Mouse (Mus musculus) kidney, postnatal 0 days (tissue): ENCODE measurements around the gene Il2rb. TPM values are rescaled to one million over a fixed set of nuclear protein-coding genes. Genes with fewer than 3 reads are reported as not detected.

ENCODE experiments used
- ATAC-seq: fragments of 200-750 bp; cut with Nextera tagmentation; replicated peaks from 2 replicates; pipeline ENCODE4 v1.8.0; 2017; ENCODE audit warnings: low read depth, moderate number of reproducible peaks, moderate TSS enrichment, moderate library complexity; ENCODE audit not compliant: low FRiP score
- DNase-seq: peaks from one replicate; pipeline ENCODE4 v3.0.0-alpha.2; 2016; ENCODE audit warnings: low spot score
- H3K27ac ChIP-seq: fragments of 300-500 bp; sonication (generic); 2 replicates; pipeline ENCODE4 v1.5.1; 2014; ENCODE audit warnings: mild to moderate bottlenecking
- H3K27me3 ChIP-seq: fragments of 300-500 bp; sonication (generic); 2 replicates; pipeline ENCODE4 v1.6.1; 2014; ENCODE audit warnings: low read length, mixed read lengths; ENCODE audit not compliant: insufficient read depth
- H3K36me3 ChIP-seq: fragments of 300-500 bp; sonication (generic); 2 replicates; pipeline ENCODE4 v1.6.1; 2014; ENCODE audit warnings: low read length, mixed read lengths; ENCODE audit not compliant: insufficient read depth
- H3K4me1 ChIP-seq: fragments of 300-500 bp; sonication (generic); replicated peaks from 2 replicates; pipeline ENCODE4 v1.6.1; 2014; ENCODE audit warnings: antibody characterized with exemption, low read length, mixed read lengths; ENCODE audit not compliant: insufficient read depth
- H3K4me2 ChIP-seq: fragments of 300-500 bp; sonication (generic); 2 replicates; pipeline ENCODE4 v1.6.1; 2014; ENCODE audit warnings: mild to moderate bottlenecking, low read length, moderate library complexity, mixed read lengths
- H3K4me3 ChIP-seq: fragments of 300-500 bp; sonication (generic); replicated peaks from 2 replicates; pipeline ENCODE4 v1.5.1; 2014; ENCODE audit warnings: low read depth, low read length
- H3K9ac ChIP-seq: fragments of 300-500 bp; sonication (generic); 2 replicates; pipeline ENCODE4 v1.6.1; 2014; ENCODE audit warnings: low read depth, low read length
- H3K9me3 ChIP-seq: fragments of 300-500 bp; sonication (generic); replicated peaks from 2 replicates; pipeline ENCODE4 v1.6.1; 2016; ENCODE audit warnings: low read length, inconsistent platforms, mixed read lengths
- CTCF ChIP-seq: IDR thresholded peaks from 2 replicates; pipeline ENCODE4 v1.5.1; 2016; ENCODE audit warnings: antibody characterized with exemption, low read depth, mild to moderate bottlenecking, moderate library complexity
- WGBS: fragments of 180-500 bp; shearing (Covaris S2); extraction: QIAGEN DNeasy Blood & Tissue Kit; methylation state at CpG from one replicate; pipeline ENCODE4 v1.1.7; 2014; 5-methylcytosine and 5-hydroxymethylcytosine counted together
- polyA plus RNA-seq: library from polyadenylated mRNA; unstranded; fragments of >200 nt; fragmentation: Nextera tagmentation; extraction: Ambion mirVana; gene quantifications from 2 replicates; pipeline ENCODE4 v1.2.1, GENCODE M21; 2015

Il2rb gene
- polyA plus RNA-seq, 1 experiment from 2014 or later: 1.1 TPM

GRCm38 (mm10) chr15:78504816-78505215, 9.7 kb upstream of the Il2rb start:
- no peak overlapping the region for H3K9ac ChIP-seq
- no peaks in the 10 kb centered on the region for H3K27me3 ChIP-seq
- 88% methylated on average over 5 of the region's 5 CpGs for WGBS
- H3K4me2 ChIP-seq: no peak overlapping the region
- no peaks in the 10 kb centered on the region for H3K9me3 ChIP-seq
- no peak overlapping the region for H3K27ac ChIP-seq
- no peaks in the 10 kb centered on the region for H3K4me1 ChIP-seq
- no peak overlapping the region for H3K4me3 ChIP-seq
- no peak for ATAC-seq
- no peak for DNase-seq
- H3K36me3 ChIP-seq: no peaks in the 10 kb centered on the region
- TF ChIP-seq CTCF: no peak

DNA sequence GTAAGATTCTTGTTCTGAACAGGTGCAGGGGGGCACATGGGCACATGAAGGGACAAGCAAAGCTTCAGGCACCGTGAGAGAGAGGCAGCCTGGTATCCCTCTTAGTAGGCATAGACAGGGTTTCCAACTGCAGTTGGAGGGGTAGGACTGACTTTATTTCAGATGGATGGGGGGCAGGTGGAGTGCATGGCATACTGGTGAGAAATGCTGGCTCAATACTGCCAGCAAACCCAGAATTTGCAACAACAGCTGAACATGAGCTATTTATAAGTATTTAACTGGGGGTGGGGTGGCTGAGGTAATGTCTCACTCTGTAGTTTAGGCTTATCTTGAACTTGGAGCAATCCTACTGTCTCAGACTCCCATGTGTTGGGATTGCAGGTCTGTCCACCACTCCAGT, 8.9 kb upstream of the Il2rb start:
- H3K36me3 ChIP-seq: no peaks in the 10 kb centered on the region
- no peak overlapping the region for H3K4me2 ChIP-seq
- no peak overlapping the region for H3K27ac ChIP-seq
- WGBS: 89% methylated on average over 1 of the region's 1 CpGs
- H3K4me1 ChIP-seq: no peaks in the 10 kb centered on the region
- ATAC-seq (no peak), DNase-seq (no peak)
- no peak overlapping the region for H3K9ac ChIP-seq
- no peaks in the 10 kb centered on the region for H3K9me3 ChIP-seq
- TF ChIP-seq CTCF: no peak
- H3K27me3 ChIP-seq: no peaks in the 10 kb centered on the region
- no peak overlapping the region for H3K4me3 ChIP-seq

GRCm38 (mm10) chr15:78502437-78503132, 7.5 kb upstream of the Il2rb start:
- ATAC-seq: no peak
- Histone ChIP-seq H3K4me1 (no peaks in the 10 kb centered on the region), H3K9me3 (no peaks in the 10 kb centered on the region), H3K9ac (no peak overlapping the region), H3K27ac (no peak overlapping the region), H3K27me3 (no peaks in the 10 kb centered on the region), H3K4me2 (no peak overlapping the region), H3K36me3 (no peaks in the 10 kb centered on the region), H3K4me3 (no peak overlapping the region)
- DNase-seq: no peak
- no peak for TF ChIP-seq CTCF
- WGBS: 73% methylated on average over 18 of the region's 18 CpGs

DNA sequence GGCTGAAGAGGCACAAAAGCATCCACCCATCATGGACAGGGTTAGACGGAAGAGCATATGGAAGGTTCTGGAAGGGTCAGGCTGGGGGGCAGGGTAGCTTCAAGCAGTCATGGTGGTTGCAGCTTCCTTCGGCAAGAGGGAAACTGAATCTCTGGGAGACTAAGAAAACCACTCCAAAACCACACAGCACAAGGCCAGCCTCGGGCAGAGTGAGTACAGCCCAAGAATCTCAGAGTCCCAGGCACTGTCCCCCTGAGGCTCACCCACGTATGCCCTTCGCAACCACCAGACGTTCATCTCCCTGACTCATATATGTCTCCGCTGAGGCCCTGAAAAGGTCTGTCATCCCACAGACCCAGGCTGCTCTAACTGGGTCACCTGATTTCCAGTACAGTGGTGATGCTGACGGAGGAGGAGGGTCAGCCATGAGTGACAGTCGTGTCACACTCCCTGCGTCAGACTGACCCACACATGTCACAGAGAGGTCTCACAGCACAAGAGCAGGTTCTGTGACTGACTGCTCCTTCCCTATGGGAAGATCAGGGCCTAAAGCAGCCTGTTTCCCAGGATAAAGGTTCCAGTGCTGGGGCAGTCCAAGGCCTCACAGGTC, 1.6 kb downstream of the Il2rb start:
- no peak overlapping the region for H3K4me2 ChIP-seq
- TF ChIP-seq CTCF: no peak
- WGBS: 53% methylated on average over 10 of the region's 10 CpGs
- H3K4me1 ChIP-seq: no peaks in the 10 kb centered on the region
- no peak overlapping the region for H3K9ac ChIP-seq
- DNase-seq (no peak), ATAC-seq (no peak)
- H3K4me3 ChIP-seq: no peak overlapping the region
- H3K36me3 ChIP-seq: no peaks in the 10 kb centered on the region
- H3K9me3 ChIP-seq: no peaks in the 10 kb centered on the region
- no peaks in the 10 kb centered on the region for H3K27me3 ChIP-seq
- H3K27ac ChIP-seq: no peak overlapping the region

GRCm38 (mm10) chr15:78491301-78491700, 3.8 kb downstream of the Il2rb start:
- H3K27me3 ChIP-seq: no peaks in the 10 kb centered on the region
- H3K27ac ChIP-seq: no peak overlapping the region
- H3K9ac ChIP-seq: no peak overlapping the region
- H3K4me2 ChIP-seq: no peak overlapping the region
- H3K9me3 ChIP-seq: no peaks in the 10 kb centered on the region
- no peaks in the 10 kb centered on the region for H3K36me3 ChIP-seq
- WGBS: 86% methylated on average over 3 of the region's 3 CpGs
- DNase-seq: no peak
- no peak for TF ChIP-seq CTCF
- no peaks in the 10 kb centered on the region for H3K4me1 ChIP-seq
- ATAC-seq: no peak
- no peak overlapping the region for H3K4me3 ChIP-seq

DNA sequence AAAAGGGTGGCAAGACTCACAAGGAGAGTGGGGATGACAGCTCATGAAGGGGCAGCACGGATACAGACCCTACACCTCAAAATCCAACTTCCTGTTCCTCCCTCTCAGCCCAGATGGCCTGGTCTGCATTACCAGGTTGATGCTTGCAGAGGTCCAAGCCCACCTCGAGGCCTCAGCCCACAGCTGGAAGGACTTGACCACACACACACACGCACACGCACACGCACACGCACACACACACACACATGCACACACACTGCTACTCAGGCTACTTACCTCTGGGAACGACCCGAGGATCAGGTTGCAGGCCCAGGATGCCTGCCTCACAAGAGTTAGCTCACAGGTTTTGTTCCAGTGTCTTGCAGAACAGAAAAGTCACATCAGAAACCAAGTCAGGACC, 5.2 kb downstream of the Il2rb start:
- 47% methylated on average over 8 of the region's 8 CpGs for WGBS
- Histone ChIP-seq H3K4me1 (no peaks in the 10 kb centered on the region), H3K4me2 (no peak overlapping the region), H3K27me3 (no peaks in the 10 kb centered on the region), H3K4me3 (no peak overlapping the region), H3K9me3 (no peaks in the 10 kb centered on the region), H3K27ac (no peak overlapping the region), H3K36me3 (no peaks in the 10 kb centered on the region), H3K9ac (no peak overlapping the region)
- ATAC-seq (no peak), DNase-seq (no peak)
- no peak for TF ChIP-seq CTCF
